Mouse (Mus musculus) right cerebral cortex, postnatal 36 days (tissue): Measurements from ENCODE around the gene Mpc1.
A peak's percentile ranks its signal among the peaks of the same experiment; 100 is the strongest.

Experiments used
- DNase-seq, 2 experiments: peaks; one replicate each; pipeline ENCODE4 v3.0.0; 2022; ENCODE audit warnings: low spot score in 2 of 2, mixed read lengths in 1 of 2

The Mpc1 gene

DNA sequence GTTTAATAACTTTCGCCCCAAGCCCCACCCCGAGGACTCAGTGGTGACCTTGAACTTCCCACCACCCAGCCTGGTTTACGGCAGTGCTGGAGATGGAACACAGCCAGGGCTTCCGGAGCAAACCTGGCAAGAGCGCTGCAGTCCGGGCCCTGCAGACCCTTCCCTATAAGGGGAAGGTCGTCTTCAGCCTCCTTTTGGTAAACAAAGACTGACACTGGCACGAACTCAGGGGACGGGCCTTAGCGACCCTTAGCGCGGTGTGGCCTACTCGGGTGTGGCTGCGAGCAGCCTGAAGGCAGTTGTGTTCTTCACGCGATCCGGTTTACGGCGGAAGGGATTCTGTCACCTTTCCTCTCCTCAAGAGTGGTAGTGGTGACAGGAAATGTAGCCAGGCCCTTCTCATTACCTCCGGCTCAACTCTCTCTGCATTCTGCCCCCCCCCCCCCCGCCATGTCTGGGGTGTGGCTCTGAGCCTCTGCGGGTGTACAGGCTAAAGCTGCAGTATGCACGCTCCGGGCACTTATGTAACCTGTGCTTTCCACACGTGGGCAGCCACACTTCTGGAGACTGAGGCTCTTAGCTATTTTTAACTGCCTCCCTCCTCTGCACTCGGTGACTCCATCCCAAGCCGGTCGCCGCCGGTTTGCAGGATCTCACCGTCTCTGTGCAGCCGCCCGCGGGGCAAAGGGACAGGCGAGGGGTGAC lies at the start of gene Mpc1:
Gene Mpc1, plus strand, starts transcription at position 84 of the 705 bp plus-strand sequence.
- DNase-seq: peak; percentile 92 to 94

DNA sequence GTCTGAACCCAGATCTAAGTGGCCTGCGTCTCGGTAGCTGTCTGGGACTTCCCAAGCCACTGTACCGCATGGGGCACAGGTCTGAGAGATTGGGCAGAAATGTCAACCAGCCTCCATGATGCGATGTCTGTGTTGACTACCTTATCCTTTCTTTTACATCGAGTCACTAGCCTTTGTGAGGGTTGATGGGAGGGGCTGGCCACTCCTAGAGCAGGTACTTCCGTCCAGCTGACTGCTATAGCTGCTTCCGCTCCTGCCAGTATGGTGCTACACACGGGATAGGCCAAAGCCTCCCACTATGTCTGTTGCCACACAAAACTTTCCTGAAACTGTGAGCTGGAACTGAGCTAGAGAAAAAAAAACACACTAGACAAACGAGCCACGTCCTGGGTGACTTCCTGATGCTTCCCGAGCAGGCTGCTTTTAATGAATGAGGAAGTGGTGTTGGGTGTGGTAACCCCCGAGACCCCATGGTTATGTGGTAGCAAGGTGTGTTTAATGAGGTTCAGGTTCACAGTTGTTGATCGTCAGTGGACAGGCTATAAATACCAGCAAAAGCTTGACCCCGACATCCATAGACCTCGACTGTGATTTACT lies 49.0 kb upstream of the Mpc1 start:
- no peak for DNase-seq

DNA sequence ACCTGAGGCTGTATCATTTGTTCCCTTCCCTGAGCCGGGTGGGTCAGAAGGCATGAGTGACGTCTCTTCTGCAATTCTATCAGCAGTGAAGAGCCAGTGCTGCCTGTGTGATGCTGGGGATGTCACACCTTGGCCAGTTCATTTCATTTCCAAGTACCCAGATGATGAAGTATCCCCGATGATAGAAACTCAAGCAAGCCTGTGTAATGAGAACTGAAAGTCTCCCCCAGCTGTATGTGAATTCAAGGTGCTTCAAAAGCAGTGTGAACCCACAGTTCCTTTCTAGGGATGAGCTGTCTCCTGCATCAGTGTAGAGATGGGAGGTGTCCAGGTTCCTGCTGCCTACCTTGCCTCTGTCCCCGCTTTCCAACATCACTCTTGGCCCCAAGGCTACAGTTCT lies 48.2 kb upstream of the Mpc1 start:
- DNase-seq: no peak

DNA sequence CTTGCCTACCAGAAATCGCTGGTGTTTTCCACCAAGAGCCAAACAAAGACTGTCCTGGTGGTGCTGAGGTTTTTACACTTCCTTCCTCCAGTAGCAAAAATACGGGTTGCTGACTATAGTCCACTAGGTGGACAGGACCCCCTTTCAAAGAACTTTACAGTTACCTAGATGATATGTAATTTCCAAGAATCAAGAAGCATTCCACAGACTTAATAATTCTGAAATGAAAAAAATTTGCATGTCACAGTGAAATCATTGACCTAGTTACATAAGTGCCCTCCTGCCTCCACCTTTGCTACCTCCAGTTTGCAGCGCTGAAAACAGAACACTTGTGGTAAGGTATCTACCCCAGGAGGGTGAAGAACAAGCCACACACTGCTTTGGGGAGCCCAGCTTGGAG lies 47.0 kb upstream of the Mpc1 start, which contains the start of gene Ccr6:
Gene Ccr6, plus strand, starts transcription at position 301 of the 400 bp plus-strand sequence.
- DNase-seq: no peak

DNA sequence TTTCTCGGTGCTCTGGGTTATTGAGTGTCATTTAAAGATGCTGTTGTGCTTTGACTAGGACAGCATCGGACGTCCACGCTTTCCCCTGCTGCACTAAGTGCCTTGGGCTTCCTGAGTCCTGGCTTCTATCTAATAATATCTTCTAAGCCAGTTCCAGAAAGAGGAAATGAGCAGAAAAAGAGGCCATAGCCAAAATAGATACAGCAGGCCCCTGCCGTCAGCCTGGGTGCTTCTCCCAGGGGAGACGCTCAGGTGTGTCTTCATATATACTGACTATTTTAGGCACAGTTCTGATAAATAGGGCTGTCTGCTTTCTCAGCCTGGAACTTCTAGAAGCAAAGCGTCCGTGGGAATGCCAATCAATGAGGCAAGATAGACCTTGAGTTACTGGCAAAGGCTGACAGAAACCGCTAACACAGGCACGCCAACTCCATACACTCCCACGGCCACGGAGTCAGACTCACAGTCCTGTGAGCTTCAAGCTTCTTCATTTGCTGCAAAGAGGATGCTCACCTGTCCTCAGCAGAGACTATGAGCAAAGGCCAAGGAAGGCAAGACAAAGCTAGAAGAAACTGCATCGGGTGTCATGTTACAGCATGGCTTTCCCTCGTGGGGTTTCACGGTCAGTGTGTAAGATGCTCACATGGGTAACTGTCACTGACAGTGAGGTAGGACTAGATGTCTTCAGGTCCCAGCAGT lies 44.5 kb upstream of the Mpc1 start:
- DNase-seq: no peak

DNA sequence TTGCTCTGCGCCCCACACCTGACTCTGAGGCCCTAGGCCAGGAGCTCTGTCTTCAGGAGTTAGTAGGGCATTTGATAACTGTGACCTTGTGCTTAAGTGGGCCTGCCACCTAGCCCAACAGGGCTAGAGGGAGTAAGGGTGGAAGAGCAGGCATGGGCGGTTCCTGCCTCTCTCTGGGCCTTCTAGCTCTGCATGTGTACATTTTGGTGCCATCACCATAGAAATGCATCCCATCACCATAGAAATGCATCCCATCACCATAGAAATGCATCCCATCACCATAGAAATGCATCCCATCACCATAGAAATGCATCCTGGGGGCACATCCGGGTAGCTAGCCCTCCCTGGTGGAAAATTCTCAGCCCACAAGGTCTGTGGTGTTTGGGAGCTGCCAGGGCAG lies 43.1 kb upstream of the Mpc1 start:
- no peak for DNase-seq

DNA sequence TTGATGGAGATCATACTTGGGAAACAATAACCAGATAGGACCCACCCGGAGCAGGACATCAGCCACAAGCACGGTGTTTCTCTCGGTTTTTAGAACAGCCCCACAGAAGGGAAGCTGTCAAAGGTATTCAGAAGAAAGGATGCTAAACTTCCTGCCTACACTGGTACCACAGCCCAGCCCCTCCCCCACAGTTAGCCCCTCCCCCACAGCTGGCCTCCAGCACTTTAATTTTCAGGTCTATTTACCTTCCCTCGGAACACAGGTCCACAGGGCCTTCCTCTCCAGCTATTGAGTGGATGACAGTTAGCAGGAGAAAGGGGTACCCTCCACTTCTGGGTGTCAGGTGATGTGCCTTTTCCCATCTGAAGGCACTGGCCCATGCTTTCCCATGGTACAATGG lies 42.2 kb upstream of the Mpc1 start:
- DNase-seq: no peak

DNA sequence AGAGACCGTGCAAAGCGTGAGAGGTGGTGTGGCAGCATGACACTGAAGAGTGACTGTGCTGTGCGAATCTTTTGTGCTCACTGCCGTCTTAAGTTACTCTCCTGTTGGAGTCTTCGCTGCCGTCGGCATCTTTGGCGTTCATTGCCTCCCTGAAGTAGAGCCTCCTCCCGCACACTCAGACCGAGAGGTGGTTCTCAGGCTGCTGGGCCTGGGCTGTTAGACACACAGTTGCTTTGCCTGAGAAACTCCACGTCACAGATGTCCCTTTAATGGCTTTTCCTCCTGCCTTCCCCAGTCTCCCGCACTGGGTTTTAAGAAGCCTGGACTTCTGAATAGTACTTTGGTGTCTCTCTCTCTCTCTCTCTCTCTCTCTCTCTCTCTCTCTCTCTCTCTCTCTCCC lies 41.1 kb upstream of the Mpc1 start:
- no peak for DNase-seq

DNA sequence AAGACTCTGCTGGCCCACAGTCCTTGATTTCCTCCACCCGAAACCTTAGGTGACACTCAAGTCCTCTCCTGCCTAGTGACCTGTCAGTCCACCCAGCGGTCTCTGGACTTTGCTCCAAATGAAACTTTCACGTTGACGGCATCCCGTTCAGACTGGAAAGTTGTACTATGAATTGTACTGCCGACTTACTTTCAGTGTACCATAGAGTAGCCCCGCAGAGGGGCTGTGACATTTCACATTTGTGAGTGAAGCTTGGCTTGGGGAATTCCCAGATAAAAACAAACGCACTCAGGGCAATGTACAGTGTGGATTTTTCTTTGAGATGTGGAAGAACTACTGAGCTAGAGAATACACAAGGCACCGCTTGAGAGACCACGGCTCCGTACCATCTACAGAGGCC lies 40.5 kb upstream of the Mpc1 start:
- no peak for DNase-seq

DNA sequence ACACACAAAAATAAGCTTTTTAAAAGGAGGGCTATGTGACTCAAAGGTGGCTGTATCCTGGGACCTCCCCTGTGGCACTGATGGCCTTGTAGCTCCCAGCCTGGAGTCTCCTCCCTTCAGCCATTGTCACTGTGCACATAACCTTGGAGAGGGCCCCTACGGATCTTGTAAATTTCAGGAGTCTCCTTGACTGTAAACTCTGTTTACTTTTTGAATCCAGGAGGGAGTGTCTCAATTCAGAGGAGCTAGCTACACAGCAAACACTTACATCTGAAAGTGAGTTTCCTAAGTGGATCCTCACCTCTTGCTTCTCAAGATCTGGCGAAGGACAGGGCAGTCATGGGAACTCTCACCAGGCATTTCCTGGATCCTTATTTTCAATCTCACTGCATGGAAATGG lies 38.6 kb upstream of the Mpc1 start:
- no peak for DNase-seq

DNA sequence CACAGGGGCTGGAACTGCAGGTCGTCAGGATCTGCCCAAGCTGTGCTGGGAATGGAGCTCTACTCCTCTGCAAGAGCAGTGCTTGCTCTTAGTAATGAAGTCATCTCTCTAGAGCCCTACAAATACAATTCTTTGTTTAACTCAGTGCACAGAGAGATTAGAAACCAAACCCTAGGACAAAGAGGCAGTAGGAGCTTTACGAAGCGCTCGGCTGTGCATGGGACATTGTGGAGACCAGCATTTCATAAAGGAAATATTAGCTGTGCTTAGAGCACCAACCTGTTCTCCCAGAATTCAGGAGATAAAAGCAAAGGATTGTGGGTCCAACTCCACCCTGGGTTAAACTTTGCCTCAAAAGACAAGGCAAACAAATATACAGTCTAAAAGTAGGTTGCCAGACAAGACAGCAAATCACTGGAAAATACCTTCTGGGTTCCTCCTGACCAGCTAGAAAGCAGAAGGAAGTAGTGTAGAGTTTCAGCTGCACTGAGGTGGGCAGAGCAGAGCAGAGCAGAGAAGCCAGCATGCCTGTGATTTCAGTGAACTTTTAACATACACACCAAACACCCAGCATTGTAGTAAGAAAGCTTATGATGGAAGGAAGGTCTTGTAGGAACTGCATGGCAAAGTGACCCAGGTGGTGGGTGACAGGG lies 36.5 kb upstream of the Mpc1 start:
- no peak for DNase-seq

DNA sequence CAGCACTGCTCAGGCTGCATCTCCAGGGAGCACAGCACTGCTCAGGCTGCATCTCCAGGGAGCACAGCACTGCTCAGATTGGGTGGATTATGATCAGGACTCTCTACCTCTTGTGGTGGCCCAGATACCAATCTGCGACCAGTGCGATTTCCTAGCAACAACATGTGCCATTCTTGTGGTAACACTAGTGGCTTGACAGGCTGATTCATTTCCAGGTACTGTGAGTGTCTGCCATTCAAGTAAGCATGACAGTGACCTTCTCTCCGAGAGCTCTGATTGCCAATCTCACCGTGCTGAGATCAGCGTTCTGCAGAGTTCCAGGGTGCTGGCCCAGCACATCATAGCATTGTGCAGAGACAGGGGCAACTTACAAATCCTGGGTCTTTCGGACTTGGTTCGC lies 31.0 kb upstream of the Mpc1 start:
- DNase-seq: no peak

DNA sequence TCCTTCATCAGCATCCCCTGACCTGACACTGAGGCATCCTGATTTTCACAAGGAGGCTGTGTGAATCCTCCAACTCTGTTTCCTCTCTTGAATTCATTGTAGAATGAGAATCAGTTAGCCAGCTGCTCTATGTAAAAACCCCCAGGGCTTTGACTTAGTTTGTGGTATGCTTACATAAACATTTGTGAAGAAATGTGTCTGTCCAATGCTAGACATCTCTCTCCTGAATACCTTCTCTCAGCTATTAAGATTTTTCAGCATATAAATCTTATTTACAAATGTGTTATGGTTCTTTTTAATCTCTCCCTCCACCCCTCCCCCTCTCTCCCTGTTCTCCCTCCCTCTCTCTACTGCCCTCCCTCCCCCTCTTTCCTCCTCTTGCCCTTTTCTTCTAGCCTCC lies 28.4 kb upstream of the Mpc1 start:
- no peak for DNase-seq

DNA sequence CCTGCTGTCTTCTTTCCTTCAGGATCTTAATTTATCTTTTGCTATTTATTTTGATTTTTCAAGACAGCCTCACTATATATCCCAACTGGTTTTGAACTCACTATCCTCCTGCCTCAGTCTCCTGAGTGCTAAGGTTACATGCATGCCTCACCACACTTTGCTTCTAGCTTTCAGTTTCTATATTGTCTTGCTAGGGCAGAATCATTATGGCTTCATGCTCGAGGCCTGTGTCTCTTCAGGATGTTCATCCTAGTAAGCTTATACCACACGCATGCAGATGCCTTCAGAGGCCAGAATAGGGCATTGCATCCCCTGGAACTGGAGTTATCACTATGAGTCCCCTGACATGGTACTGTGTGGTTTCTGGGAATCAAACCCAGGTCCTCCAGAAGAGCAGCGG lies 27.8 kb upstream of the Mpc1 start:
- DNase-seq: no peak

DNA sequence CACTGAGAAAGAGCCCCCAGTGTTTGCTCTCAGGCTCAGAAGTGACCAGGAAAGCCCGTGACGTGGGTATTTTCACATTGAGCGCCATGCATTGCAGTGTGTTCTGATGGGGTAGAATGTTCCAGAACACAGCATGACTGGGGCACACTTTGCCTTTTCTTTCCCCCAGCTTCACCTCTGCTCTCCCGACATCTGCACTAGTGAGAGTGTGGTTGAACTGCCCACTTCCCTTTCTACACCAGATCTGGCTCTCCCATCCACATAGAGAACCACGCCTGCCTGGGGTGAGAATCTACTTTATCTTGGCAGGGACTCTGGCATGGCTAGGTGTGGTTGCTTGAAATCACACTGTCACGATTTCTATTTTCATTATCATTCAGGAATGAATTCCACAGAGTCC lies 27.1 kb upstream of the Mpc1 start:
- DNase-seq: no peak

DNA sequence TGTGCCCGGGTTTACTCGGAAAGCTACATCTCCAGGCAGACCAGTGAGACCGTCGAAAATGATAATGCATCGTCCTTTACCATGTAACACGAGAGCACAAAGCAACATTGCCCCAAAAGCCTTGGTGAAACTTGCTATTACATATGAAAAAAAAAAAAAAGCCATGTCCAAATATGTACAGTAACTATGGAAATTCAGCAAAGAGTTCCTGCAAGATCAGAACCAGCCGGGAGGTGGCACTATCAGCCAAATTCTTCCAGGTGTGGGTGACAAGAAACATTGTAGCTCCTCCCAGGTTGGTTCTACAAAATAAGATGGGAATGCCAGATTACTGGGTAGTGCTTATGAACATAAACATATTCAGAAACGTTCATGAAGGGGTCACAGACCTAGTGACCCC lies 25.7 kb upstream of the Mpc1 start:
- no peak for DNase-seq

DNA sequence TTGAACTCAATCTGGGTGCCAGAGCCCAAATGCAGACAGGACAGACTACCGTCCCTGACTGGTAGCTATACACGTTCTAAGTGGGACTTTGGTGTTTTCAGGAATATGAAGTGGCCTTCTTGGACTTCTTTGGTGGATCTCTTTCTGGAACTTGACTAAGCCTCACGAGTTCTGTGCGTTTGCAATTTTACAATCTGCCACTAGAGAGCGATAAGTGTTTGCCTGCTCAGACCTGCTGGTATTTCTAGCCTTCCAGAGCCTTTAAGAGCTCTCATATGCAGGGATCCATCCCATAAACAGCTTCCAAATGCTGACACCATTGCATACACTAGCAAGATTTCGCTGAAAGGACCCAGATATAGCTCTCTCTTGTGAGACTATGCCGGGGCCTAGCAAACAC lies 18.1 kb upstream of the Mpc1 start:
- peak; percentile 14 to 50 for DNase-seq

DNA sequence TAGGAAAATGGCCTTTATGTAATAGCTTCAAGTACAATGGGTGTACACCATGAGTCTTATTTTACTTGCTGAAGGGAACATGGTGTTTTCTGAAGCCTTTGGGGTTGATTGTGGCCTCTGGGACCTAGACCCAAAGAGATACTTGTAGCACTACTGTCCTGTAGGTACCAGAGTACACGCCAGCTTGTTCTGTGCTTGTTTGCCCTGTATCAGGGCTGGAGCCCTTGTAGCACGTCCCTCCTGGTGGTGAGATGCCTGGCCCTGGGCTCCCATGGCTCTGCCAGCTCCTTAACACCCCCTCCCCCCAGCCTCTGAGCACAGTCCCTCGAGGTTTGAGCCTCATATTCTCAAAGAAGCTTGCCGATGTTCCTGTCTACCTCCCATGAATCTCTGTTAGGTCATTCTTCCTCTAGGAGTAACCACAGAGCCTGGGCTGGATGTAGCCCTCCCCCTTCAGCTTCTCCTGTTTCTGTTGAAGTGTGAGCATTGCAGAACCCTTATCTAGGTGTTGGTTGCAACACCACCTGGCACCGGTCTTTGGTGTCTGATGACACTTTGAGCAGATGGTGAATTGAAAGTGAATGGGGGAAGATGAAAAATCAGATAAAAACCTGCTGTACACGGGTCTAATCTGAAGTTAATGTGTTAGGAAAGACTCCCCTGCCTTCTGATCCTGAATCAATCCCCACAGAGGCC lies 10.5 kb upstream of the Mpc1 start:
- no peak for DNase-seq

DNA sequence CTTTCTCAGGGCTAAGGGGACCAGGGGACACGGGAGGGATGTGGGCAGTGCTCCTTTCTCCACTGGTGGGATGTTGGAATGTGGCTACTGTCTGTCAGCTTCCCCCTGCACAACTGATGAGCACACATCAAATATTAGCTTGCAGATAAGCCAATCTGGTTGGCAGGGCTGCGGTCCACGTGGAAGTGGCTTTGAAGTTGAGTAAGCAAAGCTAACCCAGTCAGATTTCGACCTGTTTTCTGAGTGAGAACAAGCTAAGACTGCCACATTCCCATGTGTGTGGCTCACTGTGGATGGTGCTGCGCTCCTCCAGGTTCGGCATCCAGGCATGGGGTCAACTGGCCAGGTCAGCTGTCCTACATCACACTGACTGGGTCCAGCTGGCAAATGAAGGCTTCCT lies 9.8 kb upstream of the Mpc1 start:
- no peak for DNase-seq

DNA sequence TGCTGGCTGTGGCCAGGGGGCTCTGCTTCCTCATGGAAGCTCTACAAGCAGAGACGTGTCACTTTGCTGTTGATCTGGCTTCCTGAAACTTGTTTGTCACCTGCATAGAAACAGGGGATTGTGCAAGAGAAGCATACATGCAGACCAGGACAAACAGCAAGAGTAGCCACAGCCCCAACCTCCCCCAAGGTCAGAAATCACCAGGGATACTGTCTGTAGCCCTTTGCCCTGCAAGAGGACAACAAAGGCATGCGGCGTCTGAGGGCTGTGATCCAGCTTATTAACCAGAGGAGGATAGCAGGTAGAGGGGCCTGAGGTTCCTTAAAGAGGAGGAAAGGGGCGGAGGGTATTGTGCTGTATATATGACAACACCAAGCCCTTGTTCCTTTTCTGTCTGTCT lies 6.6 kb upstream of the Mpc1 start:
- DNase-seq: no peak

DNA sequence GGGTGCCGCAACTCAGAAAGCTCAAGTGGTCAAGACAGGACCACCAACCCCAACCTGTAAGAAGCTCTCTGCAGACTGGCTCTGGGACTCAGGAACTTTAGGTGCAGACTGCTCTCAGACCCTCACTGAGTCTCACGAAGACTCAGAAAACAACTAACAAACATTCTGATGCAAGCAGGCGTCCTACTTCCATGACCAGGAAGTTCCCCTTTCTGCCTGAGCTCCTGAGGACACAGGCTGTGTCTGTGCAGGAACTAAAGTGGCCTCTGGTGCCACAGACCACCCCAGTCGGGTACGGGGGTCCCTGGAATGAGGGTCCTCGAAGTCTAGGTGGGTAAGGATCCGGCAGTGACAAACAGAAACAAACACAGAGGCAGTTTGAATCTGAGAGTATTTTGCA lies 6.0 kb upstream of the Mpc1 start:
- DNase-seq: no peak

DNA sequence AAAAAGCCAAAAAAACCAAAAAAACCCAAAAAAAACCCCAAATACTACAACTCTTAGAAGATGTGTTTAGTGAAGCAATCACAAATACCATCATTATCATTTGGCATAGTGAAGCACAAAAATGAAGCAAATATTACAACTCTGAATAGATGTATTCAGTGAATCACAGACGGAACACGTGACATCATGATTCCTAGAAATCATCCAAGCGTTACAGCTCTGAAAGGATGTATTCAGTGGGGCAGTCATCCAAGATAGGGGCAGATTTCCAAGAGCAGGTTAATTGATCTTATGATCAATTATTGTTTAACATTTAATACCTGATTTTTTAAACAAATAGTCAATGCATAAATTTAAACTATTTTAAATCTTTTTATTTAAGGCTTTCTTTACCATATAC lies 5.4 kb upstream of the Mpc1 start:
- DNase-seq: no peak
